Comparison of ENCODE assay signal across 12 mouse cellular contexts in the genomic region with DNA sequence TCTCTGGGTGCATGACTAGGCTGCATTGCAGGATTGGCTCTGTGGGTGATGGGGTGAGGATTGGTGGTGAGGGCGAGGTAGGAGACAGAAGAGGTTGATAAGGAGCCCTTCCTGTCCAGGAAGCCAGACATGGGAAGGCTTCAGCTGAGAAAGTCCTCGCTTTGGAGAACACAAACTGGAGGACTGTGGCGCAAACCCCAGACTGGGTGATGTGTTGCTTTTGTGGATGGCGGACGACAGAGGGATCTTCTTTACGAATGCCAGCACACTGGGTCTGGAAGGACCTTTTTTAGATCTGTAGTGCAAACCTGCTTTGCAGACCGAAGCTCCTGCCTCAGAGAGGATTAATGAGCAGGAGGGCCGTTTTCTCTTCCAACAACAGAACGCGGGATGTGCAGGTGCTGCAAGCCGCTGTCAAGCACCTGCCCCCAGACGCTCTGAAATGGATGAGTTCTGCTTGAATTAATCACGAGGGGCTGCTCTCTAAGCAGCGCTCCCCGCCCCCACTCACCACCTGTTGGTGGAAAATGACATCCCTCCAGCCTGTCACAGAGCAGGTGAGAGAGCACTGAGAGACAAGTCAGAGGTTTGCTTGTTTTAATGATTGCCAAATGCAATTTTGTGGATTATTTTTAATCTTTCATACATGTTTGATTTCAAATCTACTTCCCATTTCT.
A peak's percentile ranks its signal among the peaks of the same experiment; 100 is the strongest.
DNase-seq lines count a peak whose midpoint lies in the region; ATAC-seq and TF ChIP-seq lines count a peak whose summit lies in the region.
"Had no signal": no experiment of that assay in that cellular context is flagged by ENCODE, and none has a peak within 500 bp of the region (broad histone marks: within the 10 kb centered on the region; RNA-seq: fewer than 3 reads in every experiment).

No protein-coding gene starts in this region.

- H3K9me3 ChIP-seq in kidney, embryonic 16.5 days (ENCODE audit: low read length): no peaks in the 10 kb centered on the region
- no peaks in the 10 kb centered on the region for H3K9me3 ChIP-seq in forebrain, embryonic 13.5 days (replicated peaks)
- no peaks in the 10 kb centered on the region for H3K9me3 ChIP-seq in midbrain, postnatal 0 days (ENCODE audit: low read length)
- H3K9me3 ChIP-seq in liver, embryonic 11.5 days (ENCODE audit: control insufficient read depth, low read length): no peaks in the 10 kb centered on the region
- H3K9me3 ChIP-seq in liver, embryonic 12.5 days (replicated peaks): no peaks in the 10 kb centered on the region
- H3K9me3 ChIP-seq: liver, embryonic 15.5 days had no signal

- no peaks in the 10 kb centered on the region for H3K27me3 ChIP-seq in kidney, embryonic 16.5 days (ENCODE audit: insufficient read depth, low read length)
- H3K27me3 ChIP-seq in kidney, adult 2 months (replicated peaks; ENCODE audit: control insufficient read depth, insufficient read depth, low read length): no peaks in the 10 kb centered on the region
- H3K27me3 ChIP-seq in forebrain, embryonic 13.5 days: no peaks in the 10 kb centered on the region
- H3K27me3 ChIP-seq in midbrain, postnatal 0 days (ENCODE audit: insufficient read depth, low read length): no peaks in the 10 kb centered on the region
- H3K27me3 ChIP-seq in liver, embryonic 11.5 days (replicated peaks; ENCODE audit: control insufficient read depth, insufficient read depth, low read length): no peaks in the 10 kb centered on the region
- no peaks in the 10 kb centered on the region for H3K27me3 ChIP-seq in liver, embryonic 12.5 days (replicated peaks)
- H3K27me3 ChIP-seq: liver, embryonic 15.5 days had no signal

- no peak for TF ChIP-seq CTCF in kidney, adult 2 months (conservative IDR thresholded peaks at IDR 0.05; ENCODE audit: insufficient read depth, insufficient read length, low read depth, low read length)
- no peak for TF ChIP-seq CTCF in midbrain, postnatal 0 days (IDR thresholded peaks at IDR 0.05)

- H3K9ac ChIP-seq in kidney, embryonic 16.5 days (replicated peaks; ENCODE audit: low read length): no peak overlapping the region
- H3K9ac ChIP-seq in forebrain, embryonic 13.5 days: no peak overlapping the region
- H3K9ac ChIP-seq in midbrain, postnatal 0 days (replicated peaks; ENCODE audit: low read length, poor library complexity, severe bottlenecking): no peak overlapping the region
- no peak overlapping the region for H3K9ac ChIP-seq in liver, embryonic 11.5 days (ENCODE audit: low read depth, low read length)
- no peak overlapping the region for H3K9ac ChIP-seq in liver, embryonic 12.5 days
- H3K9ac ChIP-seq: liver, embryonic 15.5 days had no signal

- H3K4me3 ChIP-seq in kidney, embryonic 16.5 days (ENCODE audit: low read length): no peak overlapping the region
- no peak overlapping the region for H3K4me3 ChIP-seq in kidney, adult 2 months (ENCODE audit: insufficient read depth, low read depth, low read length)
- no peak overlapping the region for H3K4me3 ChIP-seq in forebrain, embryonic 13.5 days
- H3K4me3 ChIP-seq in midbrain, postnatal 0 days (ENCODE audit: low read depth, low read length): no peak overlapping the region
- no peak overlapping the region for H3K4me3 ChIP-seq in liver, embryonic 11.5 days (ENCODE audit: low read depth, low read length)
- H3K4me3 ChIP-seq in liver, embryonic 12.5 days: no peak overlapping the region
- H3K4me3 ChIP-seq: left cerebral cortex, adult 2 months; liver, embryonic 15.5 days had no signal

- WGBS in kidney, embryonic 16.5 days: 41% methylated on average over 15 of the region's 15 CpGs
- WGBS in kidney, adult 2 months: 53% methylated on average over 15 of the region's 15 CpGs
- WGBS in forebrain, embryonic 13.5 days: 31% methylated on average over 15 of the region's 15 CpGs
- 28% methylated on average over 15 of the region's 15 CpGs for WGBS in midbrain, postnatal 0 days
- WGBS in liver, embryonic 11.5 days: 46% methylated on average over 15 of the region's 15 CpGs
- WGBS in liver, embryonic 12.5 days (ENCODE audit: insufficient replicate concordance): 39% methylated on average over 15 of the region's 15 CpGs

- TF ChIP-seq POLR2A in kidney, adult 2 months (IDR thresholded peaks at IDR 0.05; ENCODE audit: low read depth, low read length): no peak

- no peak overlapping the region for H3K27ac ChIP-seq in kidney, embryonic 16.5 days (ENCODE audit: low read length)
- H3K27ac ChIP-seq in kidney, adult 2 months (ENCODE audit: insufficient read depth, low read depth, low read length): no peak overlapping the region
- H3K27ac ChIP-seq in forebrain, embryonic 13.5 days: no peak overlapping the region
- peak overlapping the region; percentile 51 for H3K27ac ChIP-seq in midbrain, postnatal 0 days (ENCODE audit: low read depth, low read length)
- H3K27ac ChIP-seq in liver, embryonic 11.5 days (ENCODE audit: low read depth, low read length): no peak overlapping the region
- H3K27ac ChIP-seq in liver, embryonic 12.5 days: no peak overlapping the region
- H3K27ac ChIP-seq: left cerebral cortex, adult 2 months; liver, embryonic 15.5 days had no signal

- no peaks in the 10 kb centered on the region for H3K36me3 ChIP-seq in kidney, embryonic 16.5 days (ENCODE audit: insufficient read depth, low read length)
- no peaks in the 10 kb centered on the region for H3K36me3 ChIP-seq in kidney, adult 2 months (ENCODE audit: control insufficient read depth, insufficient read depth, low read length)
- H3K36me3 ChIP-seq in forebrain, embryonic 13.5 days (ENCODE audit: poor library complexity, severe bottlenecking): no peaks in the 10 kb centered on the region
- H3K36me3 ChIP-seq in midbrain, postnatal 0 days (ENCODE audit: insufficient read depth, low read length): no peaks in the 10 kb centered on the region
- H3K36me3 ChIP-seq in liver, embryonic 11.5 days (ENCODE audit: control insufficient read depth, insufficient read depth, low read length): no peaks in the 10 kb centered on the region
- no peaks in the 10 kb centered on the region for H3K36me3 ChIP-seq in liver, embryonic 12.5 days
- H3K36me3 ChIP-seq: liver, embryonic 15.5 days had no signal

- no peak for ATAC-seq in kidney, embryonic 16.5 days (ENCODE audit: low FRiP score, low TSS enrichment)
- 0 out of 2 replicates have a peak, but pooled peaks have one; percentile 53 for ATAC-seq in forebrain, embryonic 13.5 days
- ATAC-seq in midbrain, postnatal 0 days (ENCODE audit: low FRiP score): peak; percentile 63; the same call in 1 of the 2 replicates
- no peak for ATAC-seq in liver, embryonic 11.5 days (replicated peaks; ENCODE audit: low FRiP score)
- no peak for ATAC-seq in liver, embryonic 12.5 days

- H3K4me1 ChIP-seq in kidney, embryonic 16.5 days (ENCODE audit: insufficient read depth, low read length): no peaks in the 10 kb centered on the region
- no peaks in the 10 kb centered on the region for H3K4me1 ChIP-seq in kidney, adult 2 months (ENCODE audit: control insufficient read depth, insufficient read depth, low read length)
- H3K4me1 ChIP-seq in forebrain, embryonic 13.5 days: peaks cover 6% of the 10 kb centered on the region; the same call in 1 of the 2 replicates
- no peaks in the 10 kb centered on the region; the same call in 1 of the 2 replicates for H3K4me1 ChIP-seq in midbrain, postnatal 0 days (ENCODE audit: insufficient read depth, low read length)
- no peaks in the 10 kb centered on the region for H3K4me1 ChIP-seq in liver, embryonic 11.5 days (replicated peaks; ENCODE audit: control insufficient read depth, insufficient read depth, low read length)
- no peaks in the 10 kb centered on the region for H3K4me1 ChIP-seq in liver, embryonic 12.5 days
- H3K4me1 ChIP-seq: liver, embryonic 15.5 days had no signal

- H3K4me2 ChIP-seq in kidney, embryonic 16.5 days (replicated peaks; ENCODE audit: low read depth, low read length): 0 out of 2 replicates have a peak overlapping the region, but pooled peaks have one; percentile 17
- H3K4me2 ChIP-seq in forebrain, embryonic 13.5 days: peak overlapping the region; percentile 19; the same call in 1 of the 2 replicates
- peak overlapping the region; percentile 26; the same call in 1 of the 2 replicates for H3K4me2 ChIP-seq in midbrain, postnatal 0 days (ENCODE audit: low read depth, low read length, poor library complexity, severe bottlenecking)
- H3K4me2 ChIP-seq in liver, embryonic 11.5 days: no peak overlapping the region
- H3K4me2 ChIP-seq in liver, embryonic 12.5 days: no peak overlapping the region
- H3K4me2 ChIP-seq: liver, embryonic 15.5 days had no signal

- no peak for DNase-seq in kidney, adult 2 months
- peak; percentile 70 for DNase-seq in brain, adult 2 months (ENCODE audit: low read depth, low spot score)
- DNase-seq in midbrain, postnatal 0 days (ENCODE audit: low spot score): peak; percentile 67
- no peak for DNase-seq in liver, embryonic 11.5 days (ENCODE audit: low spot score)
- DNase-seq in kidney, adult 9 months: no peak
- DNase-seq: gastrocnemius, postnatal 10 days; spleen, adult 18-20 months had no signal

Comparison
In these comparisons a context has a peak if more than half of its experiments do, and no peak if none do; other contexts are left out.
1. ATAC-seq: peak in forebrain, embryonic 13.5 days (single experiment) and midbrain, postnatal 0 days (single experiment); none in kidney, embryonic 16.5 days (single experiment), liver, embryonic 11.5 days (single experiment) and liver, embryonic 12.5 days (single experiment).
2. H3K4me2 ChIP-seq: peak in kidney, embryonic 16.5 days (single experiment), forebrain, embryonic 13.5 days (single experiment) and midbrain, postnatal 0 days (single experiment); none in liver, embryonic 11.5 days (single experiment) and liver, embryonic 12.5 days (single experiment).
3. DNase-seq: peak in brain, adult 2 months (single experiment) and midbrain, postnatal 0 days (single experiment); none in kidney, adult 2 months (single experiment), liver, embryonic 11.5 days (single experiment) and kidney, adult 9 months (single experiment).